ENCODE assay signal across 9 mouse cellular contexts in genomic region chr2:93891611-93892280, GRCm38 (mm10). TPM values are rescaled to one million over a fixed set of nuclear protein-coding genes. Genes with fewer than 3 reads are reported as not detected.
DNase-seq lines count a peak whose midpoint lies in the region; ATAC-seq and TF ChIP-seq lines count a peak whose summit lies in the region.
"Had no signal": no experiment of that assay in that cellular context is flagged by ENCODE, and none has a peak within 500 bp of the region (broad histone marks: within the 10 kb centered on the region; RNA-seq: fewer than 3 reads in every experiment).

No protein-coding gene starts in this region.

- no peak for DNase-seq in testis, postnatal 10 days (ENCODE audit: low spot score)
- peak; percentile 50 for DNase-seq in forelimb bud, embryonic 11.5 days (ENCODE audit: low read depth, low spot score)
- peak; percentile 45 to 63 for DNase-seq in kidney, adult 8-10 months

- 0 out of 2 replicates have a peak overlapping the region, but pooled peaks have one; percentile 16 for H3K27ac ChIP-seq in testis, adult 2 months (ENCODE audit: control insufficient read depth, insufficient read depth, low read depth, low read length)
- H3K27ac ChIP-seq in limb, embryonic 12.5 days = peak overlapping the region; percentile 66
- peak overlapping the region; percentile 74 for H3K27ac ChIP-seq in midbrain, embryonic 15.5 days
- H3K27ac ChIP-seq: macrophage had no signal

- H3K4me2 ChIP-seq in limb, embryonic 12.5 days = no peak overlapping the region
- no peak overlapping the region for H3K4me2 ChIP-seq in midbrain, embryonic 15.5 days

- H3K9ac ChIP-seq in limb, embryonic 12.5 days (replicated peaks) = no peak overlapping the region
- no peak overlapping the region for H3K9ac ChIP-seq in midbrain, embryonic 15.5 days

- WGBS in limb, embryonic 12.5 days = 18% methylated on average over 9 of the region's 9 CpGs
- 14% methylated on average over 9 of the region's 9 CpGs for WGBS in midbrain, embryonic 15.5 days

- no peaks in the 10 kb centered on the region for H3K27me3 ChIP-seq in testis, adult 2 months (ENCODE audit: control insufficient read depth, insufficient read depth, low read length)
- H3K27me3 ChIP-seq in limb, embryonic 12.5 days = no peaks in the 10 kb centered on the region
- H3K27me3 ChIP-seq in midbrain, embryonic 15.5 days (replicated peaks) = no peaks in the 10 kb centered on the region

- no peaks in the 10 kb centered on the region for H3K4me1 ChIP-seq in testis, adult 2 months (ENCODE audit: control insufficient read depth, insufficient read depth, low read length)
- H3K4me1 ChIP-seq in limb, embryonic 12.5 days (replicated peaks) = peaks cover 14% of the 10 kb centered on the region
- peaks cover 13% of the 10 kb centered on the region for H3K4me1 ChIP-seq in midbrain, embryonic 15.5 days

- no peak for TF ChIP-seq POLR2A in testis, adult 2 months (IDR thresholded peaks at IDR 0.05; ENCODE audit: control insufficient read depth, low read depth, low read length)

- no peak for TF ChIP-seq CTCF in testis, adult 2 months (IDR thresholded peaks at IDR 0.05; ENCODE audit: control insufficient read depth, insufficient read depth, insufficient replicate concordance, low read depth, low read length)

- peak; percentile 81; the same call in 1 of the 2 replicates for ATAC-seq in limb, embryonic 12.5 days (ENCODE audit: insufficient number of reproducible peaks, insufficient read depth, low FRiP score, low TSS enrichment, low read depth)
- peak; percentile 96 for ATAC-seq in midbrain, embryonic 15.5 days (replicated peaks)
- no peak for ATAC-seq in erythroid progenitor cell, adult 5-6 weeks (replicated peaks; ENCODE audit: low FRiP score, poor library complexity, severe bottlenecking)
- no peak for ATAC-seq in activated CD4-positive, CD25-positive, alpha-beta regulatory T cell, adult 4 months

- H3K9me3 ChIP-seq in limb, embryonic 12.5 days = no peaks in the 10 kb centered on the region
- no peaks in the 10 kb centered on the region for H3K9me3 ChIP-seq in midbrain, embryonic 15.5 days

- no peak overlapping the region for H3K4me3 ChIP-seq in testis, adult 2 months (ENCODE audit: control insufficient read depth, low read depth, low read length)
- no peak overlapping the region for H3K4me3 ChIP-seq in limb, embryonic 12.5 days (replicated peaks)
- no peak overlapping the region for H3K4me3 ChIP-seq in midbrain, embryonic 15.5 days

- H3K36me3 ChIP-seq in testis, adult 2 months (ENCODE audit: control insufficient read depth, insufficient read depth, low read length) = no peaks in the 10 kb centered on the region
- no peaks in the 10 kb centered on the region for H3K36me3 ChIP-seq in limb, embryonic 12.5 days
- no peaks in the 10 kb centered on the region for H3K36me3 ChIP-seq in midbrain, embryonic 15.5 days (replicated peaks)

RNA-seq across cellular contexts. Expression of gene Accsl, which starts 22.8 kb away (rescaled TPM):
- 0.18 TPM in 1 of 2 replicates, not detected in the other for polyA plus RNA-seq in testis, adult 2 months (2012; rRNA removed)
- not detected in 2 replicates for polyA plus RNA-seq in limb, embryonic 12.5 days (2016; fragmentation: Nextera tagmentation; extraction: Ambion mirVana)
- polyA plus RNA-seq in midbrain, embryonic 15.5 days (2015; fragmentation: Nextera tagmentation; extraction: Ambion mirVana) = 0.17 and 0.32 TPM in 2 replicates
- total RNA-seq in erythroid progenitor cell, adult 5-6 weeks (2015; ENCODE audit: low replicate concordance) = not detected in 2 replicates
- total RNA-seq in erythroid progenitor cell, adult 5-6 weeks (2017; ENCODE audit: low replicate concordance) = not detected in 2 replicates
- polyA plus RNA-seq in activated CD4-positive, CD25-positive, alpha-beta regulatory T cell, adult 4 months (2017; shearing (Covaris generic)) = not detected
- polyA plus RNA-seq: macrophage had no signal

RNA-seq across cellular contexts. Expression of gene Accs, which starts 42.0 kb away (rescaled TPM):
- polyA plus RNA-seq in testis, adult 2 months (2012; rRNA removed) = 2.5 and 2.6 TPM in 2 replicates
- polyA plus RNA-seq in limb, embryonic 12.5 days (2016; fragmentation: Nextera tagmentation; extraction: Ambion mirVana) = 8.8 and 11.0 TPM in 2 replicates
- polyA plus RNA-seq in midbrain, embryonic 15.5 days (2015; fragmentation: Nextera tagmentation; extraction: Ambion mirVana) = 5.1 and 5.2 TPM in 2 replicates
- 4.3 and 12.2 TPM in 2 replicates for total RNA-seq in erythroid progenitor cell, adult 5-6 weeks (2015; ENCODE audit: low replicate concordance)
- not detected in 2 replicates for total RNA-seq in erythroid progenitor cell, adult 5-6 weeks (2017; ENCODE audit: low replicate concordance)
- polyA plus RNA-seq in activated CD4-positive, CD25-positive, alpha-beta regulatory T cell, adult 4 months (2017; shearing (Covaris generic)) = 10 to 100 TPM; 14.1 to 17.1 TPM

Comparison
In these comparisons a context has a peak if more than half of its experiments do, and no peak if none do; other contexts are left out.
1. H3K27ac ChIP-seq: peak in every context shown above with its lines; median percentile 74 in midbrain, embryonic 15.5 days; 66 in limb, embryonic 12.5 days; 16 in testis, adult 2 months.
2. ATAC-seq: peak in limb, embryonic 12.5 days (single experiment) and midbrain, embryonic 15.5 days (single experiment); none in erythroid progenitor cell, adult 5-6 weeks (single experiment) and activated CD4-positive, CD25-positive, alpha-beta regulatory T cell, adult 4 months (single experiment).